15 mouse cellular contexts compared by ENCODE assay signal in the genomic region with DNA sequence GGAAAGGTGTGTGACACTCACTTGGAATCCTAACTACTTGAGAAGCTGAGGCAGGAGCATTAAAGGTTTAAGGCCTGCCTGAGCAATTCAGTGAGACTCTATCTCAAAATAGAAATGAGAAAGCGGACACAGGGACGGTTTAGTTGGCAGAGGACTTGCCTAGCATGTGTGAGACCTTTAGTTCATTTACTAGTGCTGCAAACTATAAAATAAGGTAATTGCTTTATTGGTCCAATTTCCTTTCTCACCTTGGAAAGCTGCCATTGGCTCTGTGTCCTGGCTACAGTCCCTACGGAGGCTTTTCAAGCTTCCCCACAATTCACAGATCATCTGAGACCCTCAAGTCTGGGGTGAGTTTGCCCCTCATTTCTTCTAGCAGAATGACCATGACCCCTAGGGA.
DNase-seq lines count a peak whose midpoint lies in the region; ATAC-seq and TF ChIP-seq lines count a peak whose summit lies in the region.
"Had no signal": no experiment of that assay in that cellular context is flagged by ENCODE, and none has a peak within 500 bp of the region (broad histone marks: within the 10 kb centered on the region; RNA-seq: fewer than 3 reads in every experiment).

No protein-coding gene starts in this region.

- H3K9ac ChIP-seq in forebrain, embryonic 14.5 days (ENCODE audit: low read length), result no peak overlapping the region
- no peak overlapping the region for H3K9ac ChIP-seq in forebrain, embryonic 11.5 days (ENCODE audit: low read length)
- no peak overlapping the region for H3K9ac ChIP-seq in liver, embryonic 15.5 days
- H3K9ac ChIP-seq in ES-Bruce4 (ENCODE audit: low read depth, poor library complexity, severe bottlenecking), result no peak overlapping the region
- H3K9ac ChIP-seq: heart, embryonic 13.5 days had no signal

- no peak for ATAC-seq in forebrain, embryonic 14.5 days
- ATAC-seq in forebrain, embryonic 11.5 days (replicated peaks; ENCODE audit: low FRiP score), result no peak
- no peak for ATAC-seq in liver, embryonic 15.5 days (ENCODE audit: insufficient read depth)

- no peak overlapping the region for H3K27ac ChIP-seq in forebrain, embryonic 14.5 days (ENCODE audit: low read depth, low read length)
- no peak overlapping the region for H3K27ac ChIP-seq in forebrain, embryonic 11.5 days (ENCODE audit: low read depth, low read length)
- H3K27ac ChIP-seq in liver, embryonic 15.5 days (replicated peaks), result peak overlapping the region; percentile 72
- H3K27ac ChIP-seq in ES-Bruce4 (ENCODE audit: insufficient read depth, low read length), result peak overlapping the region; percentile 8; the same call in 1 of the 2 replicates
- H3K27ac ChIP-seq: heart, embryonic 13.5 days had no signal

- H3K27me3 ChIP-seq in forebrain, embryonic 14.5 days (replicated peaks; ENCODE audit: control insufficient read depth, insufficient read depth, low read length), result no peaks in the 10 kb centered on the region
- H3K27me3 ChIP-seq in forebrain, embryonic 11.5 days (ENCODE audit: control insufficient read depth, insufficient read depth, low read length), result no peaks in the 10 kb centered on the region
- no peaks in the 10 kb centered on the region for H3K27me3 ChIP-seq in liver, embryonic 15.5 days
- H3K27me3 ChIP-seq in ES-Bruce4 (ENCODE audit: control insufficient read depth, insufficient read depth, low read length, poor library complexity, severe bottlenecking), result no peaks in the 10 kb centered on the region

- no peaks in the 10 kb centered on the region for H3K9me3 ChIP-seq in forebrain, embryonic 14.5 days (replicated peaks; ENCODE audit: control insufficient read depth, low read length)
- H3K9me3 ChIP-seq in forebrain, embryonic 11.5 days (ENCODE audit: control insufficient read depth, low read length), result no peaks in the 10 kb centered on the region
- H3K9me3 ChIP-seq in liver, embryonic 15.5 days (replicated peaks), result no peaks in the 10 kb centered on the region
- peaks cover 8% of the 10 kb centered on the region for H3K9me3 ChIP-seq in ES-Bruce4 (replicated peaks; ENCODE audit: control insufficient read depth, insufficient read depth, low read length, poor library complexity, severe bottlenecking)
- H3K9me3 ChIP-seq: G1E had no signal

- H3K4me3 ChIP-seq in forebrain, embryonic 14.5 days (ENCODE audit: low read depth, low read length), result no peak overlapping the region
- no peak overlapping the region for H3K4me3 ChIP-seq in forebrain, embryonic 11.5 days (ENCODE audit: low read depth, low read length)
- no peak overlapping the region for H3K4me3 ChIP-seq in liver, embryonic 15.5 days (replicated peaks)
- H3K4me3 ChIP-seq in ES-Bruce4 (ENCODE audit: low read depth, low read length), result no peak overlapping the region
- H3K4me3 ChIP-seq: heart, embryonic 13.5 days; myocyte had no signal

- H3K4me1 ChIP-seq in forebrain, embryonic 14.5 days (ENCODE audit: control insufficient read depth, insufficient read depth, low read length), result no peaks in the 10 kb centered on the region; the same call in 1 of the 2 replicates
- H3K4me1 ChIP-seq in forebrain, embryonic 11.5 days (replicated peaks; ENCODE audit: control insufficient read depth, insufficient read depth, low read length), result 0 out of 2 replicates have a peak, but pooled peaks cover 3% of the 10 kb centered on the region
- peaks cover 5% of the 10 kb centered on the region for H3K4me1 ChIP-seq in liver, embryonic 15.5 days (replicated peaks)
- H3K4me1 ChIP-seq in ES-Bruce4 (ENCODE audit: control insufficient read depth, insufficient read depth, low read length), result peaks cover 3% of the 10 kb centered on the region

- no peaks in the 10 kb centered on the region for H3K36me3 ChIP-seq in forebrain, embryonic 14.5 days (ENCODE audit: control insufficient read depth, insufficient read depth, low read length)
- H3K36me3 ChIP-seq in forebrain, embryonic 11.5 days (ENCODE audit: control insufficient read depth, insufficient read depth, low read length), result no peaks in the 10 kb centered on the region
- no peaks in the 10 kb centered on the region for H3K36me3 ChIP-seq in liver, embryonic 15.5 days (replicated peaks)
- H3K36me3 ChIP-seq in ES-Bruce4 (ENCODE audit: control insufficient read depth, insufficient read depth, low read length, poor library complexity, severe bottlenecking), result no peaks in the 10 kb centered on the region
- H3K36me3 ChIP-seq: G1E; heart, embryonic 13.5 days had no signal

- TF ChIP-seq EP300 in ES-Bruce4 (IDR thresholded peaks at IDR 0.05; ENCODE audit: insufficient read depth, low read depth, low read length), result no peak

- DNase-seq in forebrain, embryonic 14.5 days (ENCODE audit: low spot score), result peak; percentile 44
- DNase-seq in forebrain, embryonic 11.5 days (ENCODE audit: low spot score), result no peak
- DNase-seq in liver, result no peak
- peak; percentile 73 for DNase-seq in large intestine, adult 2 months (ENCODE audit: low read depth, low spot score)
- no peak for DNase-seq in ovary, postnatal 36 days (ENCODE audit: low spot score)
- DNase-seq: B cell, adult 2 months; cerebellum, adult 2 months; gastrocnemius, postnatal 25 days; heart, postnatal 4 days; thymus, postnatal 36 days had no signal

- WGBS in forebrain, embryonic 14.5 days, result 38% methylated on average over 3 of the region's 3 CpGs
- WGBS in forebrain, embryonic 11.5 days, result 93% methylated on average over 3 of the region's 3 CpGs
- WGBS in liver, embryonic 15.5 days (ENCODE audit: insufficient replicate concordance), result 61% methylated on average over 3 of the region's 3 CpGs
- 19% methylated on average over 3 of the region's 3 CpGs for WGBS in large intestine, adult 2 months

- TF ChIP-seq POLR2A in ES-Bruce4 (IDR thresholded peaks at IDR 0.05; ENCODE audit: insufficient read depth, low read length), result no peak

- H3K4me2 ChIP-seq in forebrain, embryonic 14.5 days (ENCODE audit: low read length), result no peak overlapping the region
- H3K4me2 ChIP-seq in forebrain, embryonic 11.5 days (ENCODE audit: low read depth, low read length, severe bottlenecking), result no peak overlapping the region
- H3K4me2 ChIP-seq in liver, embryonic 15.5 days, result no peak overlapping the region
- H3K4me2 ChIP-seq: heart, embryonic 13.5 days had no signal

- TF ChIP-seq CTCF in ES-Bruce4 (IDR thresholded peaks at IDR 0.05; ENCODE audit: low read depth, low read length), result no peak

Comparison
In these comparisons a context has a peak if more than half of its experiments do, and no peak if none do; other contexts are left out.
1. DNase-seq: peak in forebrain, embryonic 14.5 days (single experiment) and large intestine, adult 2 months (single experiment); none in forebrain, embryonic 11.5 days (single experiment), liver (single experiment) and ovary, postnatal 36 days (single experiment).
2. H3K27ac ChIP-seq: peak in liver, embryonic 15.5 days (single experiment) and ES-Bruce4 (single experiment); none in forebrain, embryonic 14.5 days (single experiment) and forebrain, embryonic 11.5 days (single experiment).